Mouse (Mus musculus) limb, embryonic 14.5 days (tissue): ENCODE results near the gene Fam111a. TPM values are rescaled to one million over a fixed set of nuclear protein-coding genes. Genes with fewer than 3 reads are reported as not detected.
A peak's percentile ranks its signal among the peaks of the same experiment; 100 is the strongest.

Experiments used
- ATAC-seq: fragments of 200-750 bp; cut with Nextera tagmentation; 2 replicates; pipeline ENCODE4 v1.8.0; 2017; ENCODE audit warnings: low read depth, moderate number of reproducible peaks, moderate TSS enrichment; ENCODE audit not compliant: low FRiP score
- DNase-seq: peaks from one replicate; pipeline ENCODE4 v3.0.0-alpha.2; 2015; ENCODE audit warnings: low spot score
- H3K27ac ChIP-seq: fragments of 300-500 bp; sonication (generic); replicated peaks from 2 replicates; pipeline ENCODE4 v1.5.1; 2014; ENCODE audit warnings: low read depth, mild to moderate bottlenecking, low read length, moderate library complexity, mixed read lengths
- H3K27me3 ChIP-seq: fragments of 300-500 bp; sonication (generic); 2 replicates; pipeline ENCODE4 v1.6.1; 2014; ENCODE audit warnings: low read length, mixed read lengths; ENCODE audit not compliant: control insufficient read depth, insufficient read depth
- H3K36me3 ChIP-seq: fragments of 300-500 bp; sonication (generic); 2 replicates; pipeline ENCODE4 v1.6.1; 2014; ENCODE audit warnings: mild to moderate bottlenecking, low read length, moderate library complexity, mixed read lengths; ENCODE audit not compliant: control insufficient read depth, insufficient read depth
- H3K4me1 ChIP-seq: fragments of 300-500 bp; sonication (generic); 2 replicates; pipeline ENCODE4 v1.6.1; 2014; ENCODE audit warnings: antibody characterized with exemption, low read length, mixed read lengths; ENCODE audit not compliant: control insufficient read depth, insufficient read depth
- H3K4me2 ChIP-seq: fragments of 300-500 bp; sonication (generic); replicated peaks from 2 replicates; pipeline ENCODE4 v1.6.1; 2014; ENCODE audit warnings: low read depth, mild to moderate bottlenecking, low read length, moderate library complexity; ENCODE audit not compliant: severe bottlenecking
- H3K4me3 ChIP-seq: fragments of 300-500 bp; sonication (generic); replicated peaks from 2 replicates; pipeline ENCODE4 v1.5.1; 2014; ENCODE audit warnings: low read length
- H3K9ac ChIP-seq: fragments of 300-500 bp; sonication (generic); 2 replicates; pipeline ENCODE4 v1.6.1; 2014; ENCODE audit warnings: mild to moderate bottlenecking, low read depth, low read length, moderate library complexity; ENCODE audit not compliant: severe bottlenecking
- H3K9me3 ChIP-seq: fragments of 300-500 bp; sonication (generic); 2 replicates; pipeline ENCODE4 v1.6.1; 2016; ENCODE audit warnings: low read length; ENCODE audit not compliant: control insufficient read depth
- POLR2A ChIP-seq: fragments of 200-500 bp; IDR thresholded peaks from 2 replicates; pipeline ENCODE4 v1.8.0; 2012; ENCODE audit warnings: inconsistent platforms, mild to moderate bottlenecking, moderate library complexity, borderline replicate concordance; ENCODE audit not compliant: insufficient read depth, insufficient read length; ENCODE audit errors: extremely low read depth
- WGBS: fragments of 180-500 bp; shearing (Covaris S2); extraction: QIAGEN DNeasy Blood & Tissue Kit; methylation state at CpG from one replicate; pipeline ENCODE4 v1.1.7; 2014; 5-methylcytosine and 5-hydroxymethylcytosine counted together
- polyA plus RNA-seq, 2 experiments: library from polyadenylated mRNA; depleted of rRNA in 1 of 2; stranded (reverse) in 1 of 2; unstranded in 1 of 2; fragments of >200 nt; fragmentation: Nextera tagmentation in 1 of 2; extraction: Ambion mirVana in 1 of 2; gene quantifications; 2 replicates each; pipeline versions ENCODE4 v1.2.1 to v1.2.3; 2012 to 2014

Fam111a gene
- polyA plus RNA-seq, 2 experiments, result 17.1 to 25.1 TPM

DNA sequence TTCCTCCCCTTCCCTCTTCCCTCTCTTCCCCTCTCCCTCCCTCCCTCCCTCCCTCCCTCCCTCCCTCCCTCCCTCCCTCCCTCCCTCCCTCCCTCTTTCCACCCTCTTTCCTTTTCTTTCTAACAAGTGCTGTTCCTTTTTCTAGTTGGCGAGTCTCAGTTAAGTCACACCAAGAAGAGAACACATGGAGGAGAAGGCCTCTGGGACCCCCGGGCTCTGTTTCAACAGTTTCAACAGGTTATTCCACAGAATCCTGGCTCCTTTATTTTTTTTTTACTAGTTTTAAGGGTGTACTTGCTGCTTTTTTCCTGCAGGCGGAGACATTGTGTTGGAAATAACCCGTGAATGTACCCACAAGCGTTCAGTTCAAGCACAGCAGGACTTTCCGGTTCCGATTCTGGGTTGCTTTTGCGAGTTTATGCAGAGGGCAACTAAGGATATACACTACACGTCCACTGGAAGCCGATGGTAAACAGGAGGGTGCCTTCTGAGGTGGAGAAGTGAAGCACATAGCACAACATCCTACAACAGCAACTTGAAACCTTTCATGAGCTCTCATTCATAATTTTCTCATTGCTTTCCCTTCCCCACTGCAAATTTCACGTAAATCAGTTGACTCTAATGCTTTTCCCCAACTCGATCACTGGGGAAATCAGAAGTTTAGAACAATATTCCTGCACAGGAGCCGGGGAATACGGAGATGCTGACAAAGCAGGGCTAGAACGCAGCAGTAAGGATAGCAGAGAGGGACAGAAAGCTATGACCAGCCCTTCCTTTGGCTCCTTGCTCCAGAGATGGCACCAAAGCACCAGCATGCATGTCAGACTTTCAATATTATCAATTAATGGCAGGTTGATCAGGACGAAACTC, 27.6 kb upstream of the Fam111a start:
- DNase-seq (peak; percentile 80), ATAC-seq (0 out of 2 replicates have a peak, but pooled peaks have one; percentile 67)
- peak overlapping the region; percentile 70 for H3K4me2 ChIP-seq
- H3K36me3 ChIP-seq, result no peaks in the 10 kb centered on the region
- H3K4me3 ChIP-seq, result peak overlapping the region; percentile 44
- no peaks in the 10 kb centered on the region for H3K9me3 ChIP-seq
- H3K27me3 ChIP-seq, result no peaks in the 10 kb centered on the region
- H3K9ac ChIP-seq, result peak overlapping the region; percentile 62
- H3K27ac ChIP-seq, result no peak overlapping the region
- TF ChIP-seq POLR2A, result no peak
- WGBS, result 2% methylated on average over 15 of the region's 16 CpGs
- H3K4me1 ChIP-seq, result no peaks in the 10 kb centered on the region

DNA sequence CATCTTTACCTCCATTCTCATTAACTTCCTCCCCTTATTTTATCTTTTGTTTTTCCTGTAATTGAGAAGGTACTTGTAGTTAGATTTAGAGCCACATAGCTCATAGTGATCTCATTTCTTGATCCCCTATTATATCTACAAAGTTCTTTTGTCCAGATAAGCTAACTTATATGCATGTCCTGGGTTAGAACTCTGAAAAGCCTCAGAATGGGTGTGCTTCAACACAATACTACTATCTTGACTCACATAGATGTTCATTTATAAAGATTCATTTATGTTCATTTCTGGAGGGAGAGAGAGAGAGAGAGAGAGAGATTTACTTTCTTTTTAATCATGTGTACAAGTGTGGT, 27.0 kb upstream of the Fam111a start:
- Histone ChIP-seq H3K9me3 (no peaks in the 10 kb centered on the region), H3K4me2 (peak overlapping the region; percentile 70; the same call in 1 of the 2 replicates), H3K27ac (no peak overlapping the region), H3K4me1 (no peaks in the 10 kb centered on the region), H3K36me3 (no peaks in the 10 kb centered on the region), H3K9ac (peak overlapping the region; percentile 62; the same call in 1 of the 2 replicates), H3K27me3 (no peaks in the 10 kb centered on the region), H3K4me3 (peak overlapping the region; percentile 44; the same call in 1 of the 2 replicates)
- DNase-seq, result no peak
- no peak for TF ChIP-seq POLR2A
- no peak for ATAC-seq

DNA sequence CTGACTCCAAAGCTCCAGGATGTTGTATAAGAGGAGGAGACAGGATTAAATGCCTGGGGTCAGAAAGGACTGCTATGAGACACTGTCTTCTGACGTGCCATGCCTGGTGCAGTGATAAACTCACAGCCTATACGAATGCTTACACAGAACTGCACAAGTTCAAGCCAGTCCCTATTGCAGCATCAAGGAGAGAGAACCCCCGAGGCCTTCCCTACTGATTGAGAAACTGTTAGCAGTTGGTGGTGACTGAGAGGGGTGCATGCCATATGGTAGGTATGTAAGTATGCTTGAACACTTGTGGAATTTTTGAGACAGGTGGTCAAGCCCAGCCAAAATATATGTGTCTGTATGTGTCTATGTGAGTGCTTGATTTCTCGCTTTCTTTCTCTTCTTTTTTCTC, 22.2 kb upstream of the Fam111a start:
- Histone ChIP-seq H3K4me1 (no peaks in the 10 kb centered on the region), H3K36me3 (no peaks in the 10 kb centered on the region), H3K27ac (no peak overlapping the region), H3K9me3 (no peaks in the 10 kb centered on the region), H3K4me3 (no peak overlapping the region), H3K27me3 (no peaks in the 10 kb centered on the region), H3K4me2 (no peak overlapping the region), H3K9ac (no peak overlapping the region)
- WGBS, result 31% methylated on average over 4 of the region's 4 CpGs
- no peak for TF ChIP-seq POLR2A
- no peak for DNase-seq
- ATAC-seq, result no peak

DNA sequence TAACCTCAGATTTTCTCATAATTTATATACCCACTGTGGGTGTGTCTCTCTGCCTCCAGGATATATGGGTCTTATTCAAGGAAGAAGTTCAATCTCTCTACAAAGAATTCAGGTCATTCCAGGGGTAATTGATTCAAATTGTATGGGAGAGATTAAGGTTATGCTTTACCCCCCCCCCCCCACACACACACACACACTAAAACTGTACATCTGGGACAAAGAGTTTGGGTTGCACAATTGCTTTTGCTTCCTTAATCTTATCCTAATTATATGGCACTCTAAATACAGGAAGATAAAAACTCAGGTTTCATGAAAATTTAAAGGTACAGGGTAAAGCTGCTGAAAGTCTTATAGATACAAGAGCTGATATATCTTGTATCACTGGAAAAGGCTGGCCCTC, 8.4 kb upstream of the Fam111a start:
- H3K27ac ChIP-seq, result no peak overlapping the region
- H3K27me3 ChIP-seq, result no peaks in the 10 kb centered on the region
- H3K36me3 ChIP-seq, result no peaks in the 10 kb centered on the region
- no peak overlapping the region for H3K4me2 ChIP-seq
- H3K4me3 ChIP-seq, result no peak overlapping the region
- H3K9ac ChIP-seq, result no peak overlapping the region
- TF ChIP-seq POLR2A, result no peak
- DNase-seq, result no peak
- H3K9me3 ChIP-seq, result no peaks in the 10 kb centered on the region
- H3K4me1 ChIP-seq, result no peaks in the 10 kb centered on the region
- no peak for ATAC-seq

DNA sequence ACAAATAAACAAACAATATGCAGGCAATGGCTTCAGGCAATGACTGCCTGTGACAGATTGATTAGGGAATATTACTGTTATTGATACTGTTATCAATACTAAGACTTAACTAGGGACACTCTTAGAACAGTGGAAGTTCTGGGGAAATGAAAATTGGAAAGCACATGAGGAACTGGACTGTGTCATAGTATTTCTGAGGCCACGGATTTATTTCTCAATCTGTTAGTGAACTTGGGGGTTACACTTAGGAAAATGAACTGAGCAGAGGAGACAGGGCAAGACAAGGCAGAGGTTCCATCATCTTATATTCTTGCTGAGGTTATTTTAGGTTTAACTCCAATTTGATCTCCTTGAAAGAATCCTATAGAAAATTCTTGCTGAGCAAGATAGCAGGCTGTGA, 5.6 kb upstream of the Fam111a start:
- no peak overlapping the region for H3K4me3 ChIP-seq
- H3K4me2 ChIP-seq, result no peak overlapping the region
- no peaks in the 10 kb centered on the region for H3K36me3 ChIP-seq
- DNase-seq (no peak), ATAC-seq (no peak)
- no peak for TF ChIP-seq POLR2A
- H3K27me3 ChIP-seq, result no peaks in the 10 kb centered on the region
- 93% methylated on average over 1 of the region's 1 CpGs for WGBS
- no peak overlapping the region for H3K27ac ChIP-seq
- H3K4me1 ChIP-seq, result no peaks in the 10 kb centered on the region
- no peaks in the 10 kb centered on the region for H3K9me3 ChIP-seq
- no peak overlapping the region for H3K9ac ChIP-seq
